ENCODE assay signal across 9 mouse cellular contexts in genomic region chr4:32302668-32303067, GRCm38 (mm10).
DNase-seq lines count a peak whose midpoint lies in the region; ATAC-seq lines count a peak whose summit lies in the region.
"Had no signal": no experiment of that assay in that cellular context is flagged by ENCODE, and none has a peak within 500 bp of the region (broad histone marks: within the 10 kb centered on the region; RNA-seq: fewer than 3 reads in every experiment).

No protein-coding gene starts in this region.

- H3K36me3 ChIP-seq in liver, embryonic 11.5 days (ENCODE audit: control insufficient read depth, insufficient read depth, low read length), result no peaks in the 10 kb centered on the region
- no peaks in the 10 kb centered on the region; the same call in 1 of the 2 replicates for H3K36me3 ChIP-seq in forebrain, embryonic 11.5 days (ENCODE audit: control insufficient read depth, insufficient read depth, low read length)
- H3K36me3 ChIP-seq in limb, embryonic 10.5 days, result peaks cover 5% of the 10 kb centered on the region
- H3K36me3 ChIP-seq in stomach, embryonic 14.5 days (ENCODE audit: control insufficient read depth, insufficient read depth, low read length), result no peaks in the 10 kb centered on the region

- H3K4me1 ChIP-seq in liver, embryonic 11.5 days (replicated peaks; ENCODE audit: control insufficient read depth, insufficient read depth, low read length), result peaks cover 56% of the 10 kb centered on the region
- peaks cover 38% of the 10 kb centered on the region for H3K4me1 ChIP-seq in forebrain, embryonic 11.5 days (replicated peaks; ENCODE audit: control insufficient read depth, insufficient read depth, low read length)
- H3K4me1 ChIP-seq in limb, embryonic 10.5 days, result peaks cover 88% of the 10 kb centered on the region
- H3K4me1 ChIP-seq in stomach, embryonic 14.5 days (ENCODE audit: control insufficient read depth, insufficient read depth, low read length), result peaks cover 68% of the 10 kb centered on the region

- H3K9me3 ChIP-seq in liver, embryonic 11.5 days (ENCODE audit: control insufficient read depth, low read length), result no peaks in the 10 kb centered on the region
- H3K9me3 ChIP-seq in forebrain, embryonic 11.5 days (ENCODE audit: control insufficient read depth, low read length), result no peaks in the 10 kb centered on the region
- H3K9me3 ChIP-seq in limb, embryonic 10.5 days (replicated peaks), result no peaks in the 10 kb centered on the region
- no peaks in the 10 kb centered on the region for H3K9me3 ChIP-seq in stomach, embryonic 14.5 days (ENCODE audit: control insufficient read depth, low read depth, low read length)

- ATAC-seq in liver, embryonic 11.5 days (replicated peaks; ENCODE audit: low FRiP score), result no peak
- peak; percentile 1; the same call in 1 of the 2 replicates for ATAC-seq in forebrain, embryonic 11.5 days (replicated peaks; ENCODE audit: low FRiP score)
- no peak; the same call in 1 of the 2 replicates for ATAC-seq in stomach, embryonic 14.5 days (ENCODE audit: insufficient number of reproducible peaks, insufficient read depth, low FRiP score, low read depth)
- ATAC-seq in megakaryocyte progenitor cell, adult 5-6 weeks (replicated peaks; ENCODE audit: poor library complexity), result no peak
- ATAC-seq: Patski had no signal

- DNase-seq in liver, embryonic 11.5 days (ENCODE audit: low spot score), result no peak
- no peak for DNase-seq in liver
- no peak for DNase-seq in forebrain, embryonic 11.5 days (ENCODE audit: low spot score)
- DNase-seq in limb, embryonic 10.5 days (ENCODE audit: low spot score), result no peak
- no peak for DNase-seq in thymus, postnatal 25 days
- DNase-seq: lung, adult 18-20 months had no signal

- H3K4me2 ChIP-seq in liver, embryonic 11.5 days, result no peak overlapping the region
- 0 out of 2 replicates have a peak overlapping the region, but pooled peaks have one; percentile 16 for H3K4me2 ChIP-seq in forebrain, embryonic 11.5 days (ENCODE audit: low read depth, low read length, severe bottlenecking)
- peak overlapping the region; percentile 32; the same call in 1 of the 2 replicates for H3K4me2 ChIP-seq in stomach, embryonic 14.5 days (replicated peaks; ENCODE audit: low read depth, low read length)

- no peaks in the 10 kb centered on the region for H3K27me3 ChIP-seq in liver, embryonic 11.5 days (replicated peaks; ENCODE audit: control insufficient read depth, insufficient read depth, low read length)
- H3K27me3 ChIP-seq in forebrain, embryonic 11.5 days (ENCODE audit: control insufficient read depth, insufficient read depth, low read length), result no peaks in the 10 kb centered on the region
- H3K27me3 ChIP-seq in limb, embryonic 10.5 days (ENCODE audit: low read depth, poor library complexity, severe bottlenecking), result no peaks in the 10 kb centered on the region
- no peaks in the 10 kb centered on the region for H3K27me3 ChIP-seq in stomach, embryonic 14.5 days (ENCODE audit: control insufficient read depth, insufficient read depth, low read length)
- H3K27me3 ChIP-seq: Patski had no signal

- peak overlapping the region; percentile 28 for H3K27ac ChIP-seq in liver, embryonic 11.5 days (ENCODE audit: low read depth, low read length)
- H3K27ac ChIP-seq in forebrain, embryonic 11.5 days (ENCODE audit: low read depth, low read length), result peak overlapping the region; percentile 78
- H3K27ac ChIP-seq in limb, embryonic 10.5 days, result peak overlapping the region; percentile 85
- peak overlapping the region; percentile 83 for H3K27ac ChIP-seq in stomach, embryonic 14.5 days (ENCODE audit: low read length)

- H3K4me3 ChIP-seq in liver, embryonic 11.5 days (ENCODE audit: low read depth, low read length), result no peak overlapping the region
- no peak overlapping the region for H3K4me3 ChIP-seq in forebrain, embryonic 11.5 days (ENCODE audit: low read depth, low read length)
- peak overlapping the region; percentile 35 for H3K4me3 ChIP-seq in limb, embryonic 10.5 days
- H3K4me3 ChIP-seq in stomach, embryonic 14.5 days (ENCODE audit: low read depth, low read length), result no peak overlapping the region

- 55% methylated on average over 5 of the region's 5 CpGs for WGBS in liver, embryonic 11.5 days
- 62% methylated on average over 5 of the region's 5 CpGs for WGBS in forebrain, embryonic 11.5 days
- 51% methylated on average over 5 of the region's 5 CpGs for WGBS in limb, embryonic 10.5 days
- WGBS in stomach, embryonic 14.5 days, result 18% methylated on average over 5 of the region's 5 CpGs

- H3K9ac ChIP-seq in liver, embryonic 11.5 days (ENCODE audit: low read depth, low read length), result no peak overlapping the region
- no peak overlapping the region for H3K9ac ChIP-seq in forebrain, embryonic 11.5 days (ENCODE audit: low read length)
- H3K9ac ChIP-seq in stomach, embryonic 14.5 days (replicated peaks; ENCODE audit: low read depth, low read length), result no peak overlapping the region

Comparison
In these comparisons a context has a peak if more than half of its experiments do, and no peak if none do; other contexts are left out.
1. H3K27ac ChIP-seq: peak in every context shown above with its lines; median percentile 85 in limb, embryonic 10.5 days; 83 in stomach, embryonic 14.5 days; 78 in forebrain, embryonic 11.5 days; 28 in liver, embryonic 11.5 days.